Mouse (Mus musculus) ovary, postnatal 10 days (tissue): ENCODE data around the gene C1ql1.

Experiments used
- DNase-seq: peaks from one replicate; pipeline ENCODE4 v3.0.0; 2022; ENCODE audit warnings: low spot score

C1ql1 gene

GRCm38 (mm10) chr11:102958431-102958830, 11.9 kb upstream of the C1ql1 start:
- no peak for DNase-seq

GRCm38 (mm10) chr11:102957692-102958091, 11.2 kb upstream of the C1ql1 start:
- DNase-seq, result no peak

- DNase-seq, result no peak
Observed at GRCm38 (mm10) chr11:102956962-102957614, 10.6 kb upstream of the C1ql1 start.

- no peak for DNase-seq
Observed at GRCm38 (mm10) chr11:102952922-102953321, 6.4 kb upstream of the C1ql1 start.

GRCm38 (mm10) chr11:102948043-102948961, 1.8 kb upstream of the C1ql1 start:
- no peak for DNase-seq

GRCm38 (mm10) chr11:102946992-102947343, 480 bp upstream of the C1ql1 start:
- DNase-seq, result no peak

- DNase-seq, result no peak
Observed at GRCm38 (mm10) chr11:102945306-102946264, 903 bp downstream of the C1ql1 start.

GRCm38 (mm10) chr11:102941236-102941635, 5.3 kb downstream of the C1ql1 start:
- DNase-seq, result no peak

GRCm38 (mm10) chr11:102939024-102939675, 7.3 kb downstream of the C1ql1 start:
- no peak for DNase-seq

- no peak for DNase-seq
Observed at GRCm38 (mm10) chr11:102937529-102938182, 8.8 kb downstream of the C1ql1 start.

GRCm38 (mm10) chr11:102936272-102936671, 10.2 kb downstream of the C1ql1 start:
- DNase-seq, result no peak

GRCm38 (mm10) chr11:102930672-102931071, 15.8 kb downstream of the C1ql1 start:
- no peak for DNase-seq

- DNase-seq, result no peak
Observed at GRCm38 (mm10) chr11:102925351-102925717, 21.2 kb downstream of the C1ql1 start.

- peak; percentile 87 for DNase-seq
Observed at GRCm38 (mm10) chr11:102924557-102925350, 21.7 kb downstream of the C1ql1 start, which contains the start of gene Kif18b. Kif18b (minus strand) TSS chr11:102925124.

GRCm38 (mm10) chr11:102921491-102921890, 25.0 kb downstream of the C1ql1 start:
- DNase-seq, result no peak

GRCm38 (mm10) chr11:102918077-102918476, 28.4 kb downstream of the C1ql1 start:
- no peak for DNase-seq

- no peak for DNase-seq
Observed at GRCm38 (mm10) chr11:102915380-102915779, 31.1 kb downstream of the C1ql1 start.

- no peak for DNase-seq
Observed at GRCm38 (mm10) chr11:102911376-102911775, 35.1 kb downstream of the C1ql1 start.

GRCm38 (mm10) chr11:102903654-102904053, 42.8 kb downstream of the C1ql1 start:
- no peak for DNase-seq

- DNase-seq, result no peak
Observed at GRCm38 (mm10) chr11:102902107-102902506, 44.4 kb downstream of the C1ql1 start.
